Mouse (Mus musculus): ENCODE measurements around the gene Rbpj.
"Not testable (repeated sequence)": the region's sequence is repeated elsewhere in the genome, so short reads cannot be mapped to it uniquely, and the experiment has no call there.

Gene Rbpj

DNA sequence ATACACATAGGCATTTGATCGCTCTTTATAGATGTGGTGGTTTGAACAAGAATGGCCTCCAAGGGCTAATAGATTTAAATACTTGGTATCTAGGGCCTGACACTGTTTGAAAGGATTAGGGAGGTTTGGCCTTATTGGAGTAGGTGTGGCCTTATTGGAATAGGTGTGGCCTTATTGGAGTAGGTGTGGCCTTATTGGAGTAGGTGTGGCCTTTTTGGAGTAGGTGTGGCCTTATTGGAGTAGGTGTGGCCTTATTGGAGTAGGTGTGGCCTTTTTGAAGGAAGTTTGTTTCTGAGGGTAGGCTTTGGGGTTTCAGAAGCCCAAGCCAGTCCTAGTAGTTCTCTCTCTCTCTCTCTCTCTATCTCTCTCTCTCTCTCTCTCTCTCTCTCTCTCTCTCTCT lies 84.4 kb downstream of the Rbpj start:
- CTCF ChIA-PET, result not testable (repeated sequence)

DNA sequence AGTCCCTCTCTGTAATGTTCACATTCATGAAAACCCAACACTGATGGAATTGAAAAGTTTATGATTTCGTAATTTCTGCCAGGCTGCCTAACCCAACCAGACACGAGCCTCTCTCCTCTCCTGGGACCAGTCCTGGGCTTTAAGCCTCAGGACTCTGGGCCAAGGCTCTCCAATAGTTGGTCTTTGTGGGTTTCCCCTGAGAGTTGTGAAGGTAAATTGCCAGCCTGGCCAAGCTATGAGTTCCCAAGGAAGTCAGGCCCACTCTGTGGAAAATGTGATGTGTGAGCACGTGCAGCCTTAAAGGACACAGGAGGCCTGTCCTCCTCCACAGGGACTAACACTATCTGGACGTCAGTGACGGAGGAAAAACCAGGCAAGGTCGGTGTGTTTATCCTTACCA lies 85.4 kb downstream of the Rbpj start:
- CTCF ChIA-PET, result no interaction called here

DNA sequence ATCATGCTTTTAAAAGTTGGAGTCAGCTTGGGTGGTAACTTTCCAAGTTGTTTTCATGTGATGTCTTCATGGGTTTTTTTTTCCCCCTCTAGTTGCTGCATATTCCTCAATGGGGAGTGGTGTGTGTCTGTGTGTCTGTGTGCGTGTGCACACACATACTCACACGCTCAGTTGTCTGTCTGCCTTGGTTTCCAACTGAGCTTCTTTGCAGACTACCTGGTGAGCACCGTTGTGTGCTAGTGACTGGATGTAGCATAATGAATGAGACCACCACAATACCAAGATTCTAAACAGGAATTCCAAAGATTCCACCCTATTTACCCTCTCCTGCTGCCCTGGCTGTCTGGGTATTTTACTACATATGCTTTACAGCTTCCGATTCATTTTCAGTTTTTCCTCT lies 86.0 kb downstream of the Rbpj start:
- CTCF ChIA-PET, result interaction anchor here (0.6 kb wide), 1 partner anchor 39 kb away, joined by 16 read pairs; no protein-coding TSS in a partner anchor

GRCm38 (mm10) chr5:53553281-53553680 lies 87.3 kb downstream of the Rbpj start:
- CTCF ChIA-PET, result interaction anchor here (0.7 kb wide), 1 partner anchor 297 kb away, joined by 7 read pairs; no protein-coding TSS in a partner anchor

- CTCF ChIA-PET, result no interaction called here
Measured at GRCm38 (mm10) chr5:53554180-53554579, 88.2 kb downstream of the Rbpj start.

DNA sequence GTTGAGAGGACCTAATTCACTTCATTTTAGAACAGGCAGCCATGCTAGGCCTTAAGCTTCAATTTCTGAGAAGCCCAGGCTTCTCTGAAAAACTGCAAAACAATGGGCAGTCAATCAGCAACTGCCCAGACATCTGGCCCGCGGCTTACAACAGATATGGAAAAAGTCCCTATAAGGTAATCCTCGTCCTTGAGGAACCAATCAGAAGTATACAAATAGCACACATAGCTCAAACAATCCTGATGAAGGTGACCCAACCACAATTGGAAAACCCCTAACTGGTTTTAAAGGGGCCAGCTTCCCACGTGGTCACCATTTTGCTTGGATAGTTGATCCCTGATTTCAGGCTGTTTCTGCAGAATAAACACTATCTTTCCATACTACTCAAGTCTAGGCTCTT lies 89.0 kb downstream of the Rbpj start:
- CTCF ChIA-PET, result no interaction called here

GRCm38 (mm10) chr5:53555474-53555873 lies 89.5 kb downstream of the Rbpj start:
- CTCF ChIA-PET, result no interaction called here

DNA sequence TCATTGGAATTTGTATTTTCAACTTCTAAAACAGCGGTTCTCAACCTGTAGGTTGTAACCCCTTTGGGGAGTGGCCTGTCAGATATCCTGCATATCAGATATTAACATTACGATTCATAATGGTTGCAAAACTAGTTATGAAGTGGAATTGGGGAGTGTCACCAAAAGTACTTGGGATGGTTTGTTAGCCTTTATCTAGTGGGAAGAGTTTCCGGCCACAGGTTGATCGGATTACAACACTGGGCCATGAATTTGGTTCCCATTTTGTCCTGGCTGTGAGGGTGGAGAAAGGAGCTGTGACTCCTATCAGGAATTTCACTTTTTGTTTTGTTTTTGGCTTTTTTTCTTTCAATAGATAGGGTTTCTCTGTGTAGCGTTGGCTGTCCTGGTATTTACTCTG lies 90.0 kb downstream of the Rbpj start:
- CTCF ChIA-PET, result no interaction called here

DNA sequence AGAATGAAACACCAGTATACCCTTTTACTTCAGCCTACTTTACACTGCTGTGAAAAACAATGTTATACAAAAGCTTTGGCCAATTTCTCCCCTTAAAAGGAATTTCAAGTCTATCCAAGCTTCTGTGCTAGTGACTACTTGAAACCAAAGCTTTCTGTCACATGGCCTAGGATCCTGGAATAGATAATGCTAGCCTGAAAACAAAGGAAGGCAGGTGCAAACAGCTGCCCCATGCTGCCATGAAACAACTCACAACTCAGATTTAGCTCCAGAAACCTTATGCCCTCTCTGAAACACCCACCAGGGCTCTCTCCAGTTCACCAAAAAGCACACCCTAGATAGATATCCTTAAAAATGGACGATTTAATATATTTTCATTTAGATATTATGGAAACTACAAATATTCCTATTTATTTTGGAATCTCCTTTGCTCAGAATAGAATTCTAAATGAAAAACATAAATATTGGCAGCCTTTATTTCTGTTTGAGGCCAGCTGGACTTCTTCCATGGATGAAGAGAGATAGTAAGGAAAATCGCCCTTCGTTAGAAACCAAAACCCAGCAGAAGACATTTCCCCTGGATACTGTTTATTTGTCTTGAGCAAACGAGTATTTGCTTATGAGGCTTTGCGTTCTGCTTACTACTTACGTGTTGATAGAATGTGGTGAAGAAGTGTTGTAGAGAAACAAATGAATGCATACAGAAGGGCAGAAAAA lies 91.8 kb downstream of the Rbpj start:
- CTCF ChIA-PET, result no interaction called here

DNA sequence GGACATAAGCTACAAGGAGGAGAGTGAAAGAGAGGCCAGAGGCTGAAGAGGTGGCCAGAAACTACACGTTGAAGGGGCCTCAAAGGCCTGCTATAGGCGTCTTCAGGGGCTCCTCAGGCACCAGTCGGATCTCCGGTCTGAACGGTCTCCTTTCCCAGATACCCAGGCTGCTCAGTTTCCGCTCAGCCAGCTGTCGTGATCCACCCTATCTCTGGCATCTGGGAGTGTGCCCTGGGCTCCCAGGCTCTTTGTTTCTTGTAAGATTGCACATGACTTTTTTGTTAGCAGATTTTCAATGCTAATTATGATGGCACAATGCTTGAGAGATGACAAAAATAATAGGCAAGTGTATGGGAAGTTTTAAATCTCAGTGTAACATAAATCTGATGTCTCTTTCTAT lies 95.2 kb downstream of the Rbpj start:
- CTCF ChIA-PET, result no interaction called here

DNA sequence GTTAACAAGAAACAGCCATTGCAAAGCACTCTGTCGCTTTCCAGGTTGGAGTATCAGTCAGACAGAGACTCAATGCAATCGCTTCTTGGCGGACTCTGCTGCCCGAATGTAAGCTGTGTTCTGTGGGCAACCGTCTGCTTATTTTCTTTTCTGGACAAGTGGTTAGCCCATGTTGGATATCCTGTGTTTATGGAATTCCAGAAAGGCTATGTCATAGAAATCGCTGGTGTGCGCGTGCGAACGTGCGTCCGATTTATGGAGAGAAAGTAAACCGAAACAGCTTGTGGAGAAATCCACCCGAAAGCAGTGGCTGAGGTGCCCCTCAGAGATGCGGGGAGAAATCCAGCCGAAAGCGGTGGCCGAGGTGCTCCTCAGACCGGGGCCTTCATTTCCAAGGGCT lies 98.4 kb downstream of the Rbpj start:
- CTCF ChIA-PET, result no interaction called here

- CTCF ChIA-PET, result no interaction called here
Measured at GRCm38 (mm10) chr5:53565213-53565794, 99.4 kb downstream of the Rbpj start.

DNA sequence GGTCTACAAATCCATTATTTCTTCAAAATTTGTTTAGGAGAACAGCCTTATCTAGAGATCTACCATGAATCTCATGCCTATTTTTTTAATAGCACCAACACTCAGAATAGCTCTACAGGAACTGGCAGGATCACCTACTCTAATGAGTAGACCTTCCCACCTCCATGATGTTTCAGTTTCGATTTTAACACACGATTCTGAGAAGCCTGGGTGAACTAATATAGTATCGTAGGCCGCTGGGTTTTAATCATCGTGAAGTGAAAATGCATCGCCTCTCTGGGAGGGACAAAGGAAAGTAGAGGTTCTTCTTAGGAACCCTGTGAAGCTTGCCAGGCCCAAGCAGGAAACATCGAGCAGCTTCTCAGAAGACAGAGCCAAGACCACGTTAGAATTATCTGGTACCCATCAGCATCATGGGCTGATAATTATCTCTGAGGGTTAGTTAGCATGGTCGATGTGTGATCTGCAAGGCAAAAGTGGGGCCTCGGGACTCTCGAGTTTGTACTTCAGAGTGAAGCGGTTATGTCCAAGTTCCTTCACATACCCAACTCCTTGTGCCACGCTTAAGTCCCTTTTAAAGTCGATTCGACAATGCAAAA lies 100.6 kb downstream of the Rbpj start:
- CTCF ChIA-PET, result interaction anchor here (1.1 kb wide), 1 partner anchor 29 kb away, joined by 13 read pairs; no protein-coding TSS in a partner anchor

DNA sequence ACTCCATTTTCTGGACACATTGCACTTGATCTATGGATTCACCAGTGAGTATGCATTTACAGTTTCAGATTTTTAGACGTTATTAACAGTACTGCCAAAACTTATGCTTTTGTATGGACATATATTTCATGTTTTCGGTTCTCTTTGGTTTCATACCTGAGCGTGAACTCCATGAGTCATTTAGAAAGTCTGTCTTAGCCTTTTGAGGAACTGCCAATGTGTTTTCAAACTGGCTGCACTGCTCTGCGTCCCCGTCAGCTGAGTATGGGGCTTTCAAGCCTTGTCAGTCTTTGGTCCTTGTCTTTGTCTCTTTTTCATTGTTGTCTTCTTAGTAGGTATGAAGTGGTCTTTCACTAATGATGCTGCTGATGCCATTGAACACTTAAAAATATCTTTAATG lies 106.5 kb downstream of the Rbpj start:
- CTCF ChIA-PET, result no interaction called here

GRCm38 (mm10) chr5:53574883-53575442 lies 109.0 kb downstream of the Rbpj start:
- CTCF ChIA-PET, result interaction anchor here (0.6 kb wide), 1 partner anchor 306 kb away, joined by 4 read pairs; no protein-coding TSS in a partner anchor

DNA sequence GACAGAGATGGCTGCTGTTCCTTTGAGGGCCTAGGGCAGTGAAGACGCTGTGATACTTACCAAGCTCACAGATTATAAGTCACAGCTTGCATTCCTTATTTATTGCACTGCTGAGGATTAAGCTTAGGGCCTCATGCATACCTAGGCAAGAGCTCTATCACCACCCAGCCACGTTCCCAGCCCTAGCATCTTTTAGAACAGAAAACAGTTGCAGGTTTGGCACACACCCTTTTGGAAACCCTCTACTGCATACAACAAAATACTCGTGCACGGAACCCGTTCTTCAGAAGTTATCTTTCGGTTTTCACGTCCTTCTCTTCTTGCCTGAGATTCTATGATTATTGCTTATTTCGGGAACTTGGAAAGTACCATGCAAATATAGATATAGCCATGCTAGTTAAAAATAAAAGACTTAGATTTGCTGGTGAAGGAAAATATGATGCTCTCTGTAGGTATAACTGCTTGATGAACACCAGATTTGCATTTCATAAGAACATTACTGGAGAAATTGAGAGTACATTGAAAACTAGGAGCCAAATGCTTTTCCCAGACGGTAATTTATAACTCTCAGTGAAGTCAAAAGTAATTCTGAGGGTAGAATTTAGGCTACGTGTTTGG lies 111.4 kb downstream of the Rbpj start:
- CTCF ChIA-PET, result no interaction called here

DNA sequence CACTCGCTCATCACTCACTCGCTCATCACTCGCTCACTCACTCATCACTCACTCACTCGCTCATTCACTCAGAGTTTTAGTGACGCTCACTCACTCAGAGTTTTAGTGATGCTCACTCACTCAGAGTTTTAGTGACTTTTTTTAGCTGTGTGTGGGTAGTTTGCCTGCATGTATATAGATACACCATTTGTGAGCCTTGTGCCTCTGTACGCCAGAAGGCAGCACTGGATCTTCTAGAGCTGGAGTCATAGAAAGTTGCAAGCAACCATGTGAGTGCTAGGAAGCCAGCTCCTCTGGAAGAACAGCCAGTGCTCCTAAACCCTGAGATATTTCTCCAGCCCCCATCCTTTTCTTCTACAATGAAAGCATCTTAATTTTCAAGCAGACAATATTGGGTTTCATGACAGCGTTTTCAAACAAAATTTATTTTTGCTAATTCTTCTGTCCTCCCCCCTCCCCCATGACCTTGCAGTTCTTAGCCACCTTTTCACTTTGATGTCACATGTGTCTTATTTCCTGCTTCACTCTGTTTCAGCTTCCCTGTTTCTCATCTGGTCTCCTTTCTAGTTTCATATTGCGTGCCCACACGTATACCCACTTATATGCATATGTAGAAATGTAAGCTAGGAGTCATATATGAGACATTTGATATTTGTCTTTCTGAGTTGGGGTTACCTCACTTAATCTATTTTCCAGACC lies 118.3 kb downstream of the Rbpj start:
- CTCF ChIA-PET, result interaction anchor here (0.7 to 0.9 kb wide), 2 partner anchors 14 to 63 kb away, joined by 3 read pairs; no protein-coding TSS in a partner anchor

GRCm38 (mm10) chr5:53588421-53589171 lies 122.6 kb downstream of the Rbpj start:
- CTCF ChIA-PET, result no interaction called here

GRCm38 (mm10) chr5:53589172-53589960 lies 123.4 kb downstream of the Rbpj start:
- CTCF ChIA-PET, result no interaction called here

- CTCF ChIA-PET, result interaction anchor here (0.7 kb wide), 1 partner anchor 53 kb away, joined by 7 read pairs; no protein-coding TSS in a partner anchor
Measured at GRCm38 (mm10) chr5:53590179-53590765, 124.3 kb downstream of the Rbpj start.

All from spleen, embryonic (tissue).